Mouse (Mus musculus) stomach, embryonic 14.5 days (tissue): ENCODE measurements around the gene Kdm6b. TPM values are rescaled to one million over a fixed set of nuclear protein-coding genes. Genes with fewer than 3 reads are reported as not detected.
A peak's percentile ranks its signal among the peaks of the same experiment; 100 is the strongest.

Experiments
- ATAC-seq: fragments of 200-750 bp; cut with Nextera tagmentation; 2 replicates; pipeline ENCODE4 v1.8.0; 2017; ENCODE audit warnings: low read depth, moderate TSS enrichment; ENCODE audit not compliant: insufficient number of reproducible peaks, insufficient read depth, low FRiP score
- H3K27ac ChIP-seq: fragments of 300-500 bp; sonication (generic); 2 replicates; pipeline ENCODE4 v1.5.1; 2014; ENCODE audit warnings: mild to moderate bottlenecking, low read length, moderate library complexity, mixed read lengths
- H3K27me3 ChIP-seq: fragments of 300-500 bp; sonication (generic); 2 replicates; pipeline ENCODE4 v1.6.1; 2014; ENCODE audit warnings: low read length, control low read depth, mixed read lengths; ENCODE audit not compliant: control insufficient read depth, insufficient read depth
- H3K36me3 ChIP-seq: fragments of 300-500 bp; sonication (generic); 2 replicates; pipeline ENCODE4 v1.6.1; 2014; ENCODE audit warnings: mild to moderate bottlenecking, control low read depth, low read length, moderate library complexity, mixed read lengths; ENCODE audit not compliant: control insufficient read depth, insufficient read depth
- H3K4me1 ChIP-seq: fragments of 300-500 bp; sonication (generic); 2 replicates; pipeline ENCODE4 v1.6.1; 2014; ENCODE audit warnings: low read length, control low read depth, mixed read lengths; ENCODE audit not compliant: control insufficient read depth, insufficient read depth
- H3K4me2 ChIP-seq: fragments of 300-500 bp; sonication (generic); replicated peaks from 2 replicates; pipeline ENCODE4 v1.6.1; 2014; ENCODE audit warnings: low read depth, low read length, control low read depth
- H3K4me3 ChIP-seq: fragments of 300-500 bp; sonication (generic); 2 replicates; pipeline ENCODE4 v1.5.1; 2014; ENCODE audit warnings: low read depth, low read length, control low read depth
- H3K9ac ChIP-seq: fragments of 300-500 bp; sonication (generic); replicated peaks from 2 replicates; pipeline ENCODE4 v1.6.1; 2014; ENCODE audit warnings: low read depth, mild to moderate bottlenecking, control low read depth, low read length, moderate library complexity, mixed read lengths
- H3K9me3 ChIP-seq: fragments of 300-500 bp; sonication (generic); 2 replicates; pipeline ENCODE4 v1.6.1; 2016; ENCODE audit warnings: low read depth, low read length, control low read depth; ENCODE audit not compliant: control insufficient read depth
- WGBS: fragments of 180-500 bp; shearing (Covaris S2); extraction: QIAGEN DNeasy Blood & Tissue Kit; methylation state at CpG from one replicate; pipeline ENCODE4 v1.1.7; 2014; 5-methylcytosine and 5-hydroxymethylcytosine counted together
- polyA plus RNA-seq: library from polyadenylated mRNA; unstranded; fragments of >200 nt; fragmentation: Nextera tagmentation; extraction: Ambion mirVana; gene quantifications from 2 replicates; pipeline ENCODE4 v1.2.1, GENCODE M21; 2014

Gene Kdm6b
- polyA plus RNA-seq, 1 experiment from 2014 or later, result 34.3 TPM

DNA sequence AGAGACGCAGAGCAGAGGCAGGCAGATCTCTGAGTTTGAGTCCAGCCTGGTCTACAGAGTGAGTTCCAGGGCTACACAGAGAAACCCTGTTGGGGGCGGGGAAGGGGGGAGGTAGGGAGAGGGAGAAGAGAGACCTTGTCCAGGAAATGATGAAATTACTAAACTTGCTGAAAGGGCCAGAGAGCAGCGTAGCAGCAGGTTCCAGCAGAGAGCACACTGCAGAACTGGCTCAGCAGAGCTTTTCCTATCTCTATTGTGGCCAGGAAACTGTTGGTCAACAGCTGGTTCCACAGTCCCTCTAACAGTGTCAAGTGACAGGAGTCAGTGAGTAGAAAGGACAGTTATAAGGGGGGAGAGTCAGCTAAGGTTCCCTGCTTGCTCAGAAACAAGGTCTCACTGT is 33.9 kb downstream of the Kdm6b start:
- Histone ChIP-seq H3K27me3 (no peaks in the 10 kb centered on the region), H3K4me3 (no peak overlapping the region), H3K36me3 (no peaks in the 10 kb centered on the region; the same call in 1 of the 2 replicates), H3K4me2 (no peak overlapping the region), H3K9me3 (no peaks in the 10 kb centered on the region), H3K4me1 (no peaks in the 10 kb centered on the region), H3K9ac (no peak overlapping the region), H3K27ac (no peak overlapping the region)
- ATAC-seq, result no peak
- 87% methylated on average over 3 of the region's 3 CpGs for WGBS

DNA sequence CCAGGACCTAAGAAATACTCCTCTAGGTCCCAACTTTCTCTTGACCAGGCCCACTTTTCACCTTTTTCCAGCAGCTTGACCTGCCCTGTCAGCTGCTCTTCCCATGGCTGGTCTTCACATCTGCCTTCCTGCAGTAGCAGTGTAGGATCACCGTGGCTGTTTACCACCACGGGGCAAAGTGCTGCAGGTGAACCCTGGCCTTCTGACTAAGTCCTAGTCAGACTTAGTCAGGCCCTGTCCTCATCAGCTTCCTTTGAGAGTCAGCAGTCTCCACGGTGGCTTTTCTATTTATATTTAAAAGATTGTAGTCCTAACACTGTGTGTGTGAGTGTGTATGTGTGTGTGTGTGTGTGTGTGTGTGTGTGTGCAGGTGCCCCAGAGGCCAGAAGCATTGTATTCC is 35.7 kb downstream of the Kdm6b start:
- WGBS, result 70% methylated on average over 3 of the region's 3 CpGs
- Histone ChIP-seq H3K27me3 (no peaks in the 10 kb centered on the region), H3K9ac (no peak overlapping the region), H3K27ac (no peak overlapping the region), H3K4me1 (peaks cover 5% of the 10 kb centered on the region; the same call in 1 of the 2 replicates), H3K4me2 (no peak overlapping the region), H3K9me3 (no peaks in the 10 kb centered on the region), H3K4me3 (no peak overlapping the region), H3K36me3 (peaks cover 11% of the 10 kb centered on the region; the same call in 1 of the 2 replicates)
- ATAC-seq, result no peak

DNA sequence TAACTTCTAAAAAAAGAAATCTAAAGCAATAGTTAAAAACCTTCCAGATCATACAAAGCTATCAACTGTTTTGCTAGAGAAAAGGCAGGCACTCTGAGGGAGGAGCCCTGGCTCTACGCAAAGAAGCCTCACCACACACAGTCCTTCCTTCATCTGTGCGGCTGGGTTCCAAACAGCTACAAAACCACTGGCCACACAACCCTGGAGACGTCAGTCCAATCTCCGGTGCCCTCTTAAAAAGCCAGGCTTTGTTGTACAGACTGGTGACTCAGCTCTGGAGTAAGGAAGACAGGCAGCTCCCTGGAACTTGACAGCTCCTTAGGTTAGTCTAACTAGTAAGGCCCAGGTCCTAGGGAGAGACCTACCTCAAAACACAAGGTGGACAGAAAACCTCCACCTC is 37.8 kb downstream of the Kdm6b start:
- ATAC-seq, result no peak
- Histone ChIP-seq H3K4me1 (peaks cover 25% of the 10 kb centered on the region), H3K27ac (no peak overlapping the region), H3K27me3 (no peaks in the 10 kb centered on the region), H3K9me3 (no peaks in the 10 kb centered on the region), H3K36me3 (peaks cover 11% of the 10 kb centered on the region; the same call in 1 of the 2 replicates), H3K4me2 (no peak overlapping the region), H3K9ac (no peak overlapping the region), H3K4me3 (no peak overlapping the region)
- 90% methylated on average over 4 of the region's 4 CpGs for WGBS

DNA sequence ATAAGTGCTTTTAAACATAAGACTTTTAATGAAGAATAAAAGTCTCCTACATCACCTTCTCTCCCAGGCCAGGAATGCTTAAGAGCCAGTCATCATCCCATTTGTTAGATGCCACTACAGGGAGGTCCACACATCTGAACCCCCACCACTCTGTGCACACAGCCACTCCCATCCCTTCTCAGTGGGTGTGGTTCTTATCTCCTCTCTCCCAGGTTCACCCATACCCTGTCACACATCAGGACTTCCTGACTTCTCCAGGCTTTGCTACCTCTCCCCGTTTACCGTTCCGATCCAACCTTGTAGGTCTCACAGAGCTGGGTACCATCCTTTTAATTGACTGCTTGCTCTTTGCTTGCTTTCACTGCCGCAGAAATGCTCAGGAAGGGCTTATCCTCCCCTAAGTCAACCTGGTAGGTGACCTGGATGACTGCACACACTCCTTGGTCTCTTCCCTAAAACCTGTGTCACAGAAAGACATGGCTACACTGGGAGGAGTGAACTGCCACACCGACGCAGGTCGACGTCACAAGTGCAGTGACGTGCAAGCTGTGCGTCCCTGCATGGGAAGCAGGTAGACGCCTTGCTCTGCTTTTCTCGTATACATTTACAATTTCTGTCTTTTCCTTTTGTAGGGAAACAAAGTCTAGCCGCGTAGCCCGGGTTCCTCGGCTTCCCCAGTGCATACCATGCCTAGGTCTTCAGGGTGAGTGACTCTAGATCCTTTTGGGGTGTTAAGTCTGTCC is 40.1 kb downstream of the Kdm6b start:
- peak; percentile 44; the same call in 1 of the 2 replicates for ATAC-seq

DNA sequence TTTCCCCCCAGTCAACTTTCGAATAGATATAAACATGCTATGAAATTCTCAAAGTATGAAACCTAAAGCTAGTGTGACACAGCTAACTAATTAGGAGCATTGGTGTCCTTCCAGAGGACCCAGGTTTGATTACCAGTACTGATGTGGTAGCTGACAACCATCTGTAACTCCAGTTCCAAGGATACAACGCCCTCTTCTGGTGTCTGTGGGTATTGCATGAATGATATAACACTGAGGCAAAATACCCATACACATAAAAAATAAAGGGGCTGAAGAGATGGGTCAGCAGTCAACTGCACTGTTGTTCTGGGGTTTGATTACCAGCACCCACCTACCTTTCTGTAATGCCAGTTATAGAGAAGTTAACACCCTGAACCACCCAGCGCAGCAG is 40.7 kb downstream of the Kdm6b start:
- peak overlapping the region; percentile 64; the same call in 1 of the 2 replicates for H3K27ac ChIP-seq
- no peaks in the 10 kb centered on the region for H3K27me3 ChIP-seq
- ATAC-seq, result no peak
- H3K4me2 ChIP-seq, result peak overlapping the region; percentile 19; the same call in 1 of the 2 replicates
- WGBS, result 57% methylated on average over 3 of the region's 3 CpGs
- peaks cover 28% of the 10 kb centered on the region for H3K4me1 ChIP-seq
- H3K36me3 ChIP-seq, result peaks cover 11% of the 10 kb centered on the region; the same call in 1 of the 2 replicates
- no peak overlapping the region for H3K4me3 ChIP-seq
- no peaks in the 10 kb centered on the region for H3K9me3 ChIP-seq
- no peak overlapping the region for H3K9ac ChIP-seq

More for the DNA sequence above, 40.1 kb downstream of the Kdm6b start:
- H3K27me3 ChIP-seq, result no peaks in the 10 kb centered on the region
- no peak overlapping the region for H3K27ac ChIP-seq
- peaks cover 11% of the 10 kb centered on the region; the same call in 1 of the 2 replicates for H3K36me3 ChIP-seq
- no peak overlapping the region for H3K4me3 ChIP-seq
- H3K9ac ChIP-seq, result no peak overlapping the region
- 88% methylated on average over 16 of the region's 16 CpGs for WGBS
- no peaks in the 10 kb centered on the region for H3K9me3 ChIP-seq
- H3K4me2 ChIP-seq, result no peak overlapping the region
- H3K4me1 ChIP-seq, result peaks cover 27% of the 10 kb centered on the region

DNA sequence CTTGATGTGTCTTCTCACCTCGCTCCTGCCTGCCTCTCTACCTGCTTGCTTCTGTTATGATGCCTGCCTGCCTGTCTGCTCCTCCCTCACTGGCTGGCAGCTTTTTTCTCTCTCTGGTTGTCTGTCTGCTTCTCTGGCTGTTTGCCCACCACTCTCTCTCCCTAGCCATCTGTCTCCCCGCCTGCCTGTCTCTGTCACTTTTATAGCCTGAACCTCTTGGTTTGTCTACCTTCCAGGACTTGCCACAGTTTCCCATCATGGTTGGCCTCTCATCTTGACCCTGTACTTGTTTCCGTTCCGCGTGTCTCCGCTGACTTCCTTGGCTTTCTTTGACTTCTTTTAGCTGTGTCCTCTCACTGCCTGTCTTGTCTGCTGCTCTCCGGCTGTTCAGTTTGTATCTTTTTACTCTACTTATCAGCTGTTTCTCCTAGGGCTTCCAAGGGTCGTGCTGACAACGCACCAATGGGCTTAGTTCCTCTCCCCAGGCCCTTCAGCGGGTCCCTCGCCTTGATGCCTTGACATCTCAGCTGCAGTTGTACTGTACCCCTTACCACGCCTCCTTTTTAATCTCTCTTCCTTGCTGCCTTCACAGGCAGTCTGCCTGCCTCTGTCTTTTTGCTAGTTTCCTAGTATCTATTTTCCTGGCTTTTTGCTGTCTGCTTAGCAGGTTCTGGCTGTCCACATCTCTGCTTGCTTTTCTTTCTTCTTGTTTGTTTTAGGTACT is 41.3 kb downstream of the Kdm6b start:
- no peak overlapping the region for H3K9ac ChIP-seq
- H3K27me3 ChIP-seq, result no peaks in the 10 kb centered on the region
- peak overlapping the region; percentile 19; the same call in 1 of the 2 replicates for H3K4me2 ChIP-seq
- 23% methylated on average over 12 of the region's 12 CpGs for WGBS
- ATAC-seq, result no peak
- no peaks in the 10 kb centered on the region for H3K9me3 ChIP-seq
- H3K4me1 ChIP-seq, result peaks cover 32% of the 10 kb centered on the region
- peaks cover 11% of the 10 kb centered on the region; the same call in 1 of the 2 replicates for H3K36me3 ChIP-seq
- peak overlapping the region; percentile 64; the same call in 1 of the 2 replicates for H3K27ac ChIP-seq
- no peak overlapping the region for H3K4me3 ChIP-seq

DNA sequence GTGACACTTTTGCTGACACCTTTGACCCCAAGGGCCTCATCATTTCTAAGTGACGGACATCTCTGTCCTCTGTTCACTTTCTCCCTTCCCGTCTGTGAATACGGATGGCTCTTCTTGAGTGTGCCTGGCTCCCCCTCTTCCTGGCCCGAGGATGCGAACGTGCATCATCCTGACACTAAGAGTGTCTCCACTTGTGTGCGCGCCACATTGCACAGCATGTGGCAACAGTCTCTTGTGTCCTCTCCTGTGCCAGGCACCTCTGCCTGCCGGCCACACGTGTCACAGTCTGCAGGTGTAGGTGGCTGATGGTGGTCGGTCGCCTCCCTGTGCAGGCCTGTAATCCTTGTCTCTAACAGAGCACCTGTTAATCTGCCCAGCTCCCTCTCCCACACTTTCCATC is 41.9 kb downstream of the Kdm6b start:
- peaks cover 11% of the 10 kb centered on the region; the same call in 1 of the 2 replicates for H3K36me3 ChIP-seq
- no peak for ATAC-seq
- H3K27ac ChIP-seq, result peak overlapping the region; percentile 64; the same call in 1 of the 2 replicates
- no peaks in the 10 kb centered on the region for H3K27me3 ChIP-seq
- H3K9me3 ChIP-seq, result no peaks in the 10 kb centered on the region
- 35% methylated on average over 12 of the region's 12 CpGs for WGBS
- H3K4me1 ChIP-seq, result peaks cover 32% of the 10 kb centered on the region
- H3K4me2 ChIP-seq, result peak overlapping the region; percentile 38; the same call in 1 of the 2 replicates
- no peak overlapping the region for H3K9ac ChIP-seq
- no peak overlapping the region for H3K4me3 ChIP-seq

DNA sequence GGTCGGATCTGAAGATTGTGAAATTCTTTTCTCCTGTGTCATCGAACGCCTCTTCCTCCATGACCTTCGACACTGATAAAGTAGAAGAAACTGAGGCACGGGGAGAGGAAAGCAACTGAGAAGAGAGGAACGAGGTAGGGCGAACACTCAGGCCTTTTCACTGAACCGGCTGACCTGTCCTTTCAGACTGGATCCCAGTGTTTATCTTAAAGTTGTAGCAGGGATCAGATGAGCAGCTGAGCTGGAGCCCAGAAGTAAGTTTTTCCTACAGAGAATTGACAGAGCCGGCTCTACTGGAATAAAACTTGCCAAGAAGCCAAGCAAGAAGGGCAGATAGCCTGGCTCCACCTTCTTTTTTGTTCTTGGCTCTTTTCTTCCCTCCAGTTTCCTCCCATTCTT is 42.7 kb downstream of the Kdm6b start:
- Histone ChIP-seq H3K9ac (no peak overlapping the region), H3K36me3 (peaks cover 11% of the 10 kb centered on the region; the same call in 1 of the 2 replicates), H3K4me1 (peaks cover 35% of the 10 kb centered on the region), H3K4me2 (peak overlapping the region; percentile 38), H3K27me3 (no peaks in the 10 kb centered on the region), H3K27ac (peak overlapping the region; percentile 58), H3K9me3 (no peaks in the 10 kb centered on the region), H3K4me3 (peak overlapping the region; percentile 4; the same call in 1 of the 2 replicates)
- 15% methylated on average over 9 of the region's 9 CpGs for WGBS
- ATAC-seq, result no peak
